Mouse (Mus musculus): ENCODE data around the gene Olfr120.
"Not testable (repeated sequence)": the region's sequence is repeated elsewhere in the genome, so short reads cannot be mapped to it uniquely, and the experiment has no call there.

The Olfr120 gene

GRCm38 (mm10) chr17:37721508-37721907, at the start of gene Olfr120:
TSS of gene Olfr120 (plus strand) at chr17:37721808.
- no peak for DNase-seq

- DNase-seq: not testable (repeated sequence)
Measured at GRCm38 (mm10) chr17:37696264-37696663, 25.3 kb upstream of the Olfr120 start, which contains the start of gene Olfr119. TSS of gene Olfr119 (plus strand) at chr17:37696564.

GRCm38 (mm10) chr17:37738070-37738469, 16.5 kb downstream of the Olfr120 start:
- no peak for DNase-seq

- DNase-seq: no peak
Measured at GRCm38 (mm10) chr17:37768307-37768706, 46.7 kb downstream of the Olfr120 start, which contains the start of gene Olfr122. TSS of gene Olfr122 (plus strand) at chr17:37768607.
